Mouse (Mus musculus): ENCODE data around the gene Flt1. TPM values are rescaled to one million over a fixed set of nuclear protein-coding genes. Genes with fewer than 3 reads are reported as not detected.
A peak's percentile ranks its signal among the peaks of the same experiment; 100 is the strongest.

Gene Flt1
- polyA plus RNA-seq, 1 experiment from 2014 or later: 20.4 TPM

DNA sequence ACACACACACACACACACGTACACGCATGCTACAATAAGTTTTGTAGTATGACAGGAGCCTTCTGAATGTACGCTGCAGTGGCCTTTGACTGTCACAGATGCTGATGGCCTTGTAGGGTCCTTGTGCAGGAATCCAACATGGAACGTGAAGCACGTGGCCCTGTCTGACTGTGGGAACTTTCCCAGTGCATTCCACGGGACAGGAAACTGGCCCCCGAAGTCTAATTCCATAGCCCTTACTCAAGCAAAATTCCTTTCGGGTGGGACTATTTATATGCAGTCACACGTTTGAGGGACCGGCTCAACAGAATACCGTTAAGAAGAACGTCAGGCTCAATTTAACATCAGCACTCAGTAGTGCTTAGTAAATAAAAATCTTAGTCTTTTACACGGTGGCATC lies 119.1 kb downstream of the Flt1 start:
- H3K9me3 ChIP-seq (replicated peaks; ENCODE audit: control insufficient read depth, low read length): no peaks in the 10 kb centered on the region
- H3K4me2 ChIP-seq: no peak overlapping the region
- H3K9ac ChIP-seq (ENCODE audit: low read depth, low read length): no peak overlapping the region
- H3K27ac ChIP-seq (ENCODE audit: low read depth, low read length): no peak overlapping the region
- no peaks in the 10 kb centered on the region for H3K36me3 ChIP-seq (ENCODE audit: control insufficient read depth, insufficient read depth, low read length)
- WGBS (ENCODE audit: insufficient replicate concordance): 54% methylated on average over 13 of the region's 13 CpGs
- ATAC-seq (replicated peaks; ENCODE audit: insufficient number of reproducible peaks, low FRiP score, low TSS enrichment): no peak
- peaks cover 13% of the 10 kb centered on the region for H3K4me1 ChIP-seq (ENCODE audit: control insufficient read depth, insufficient read depth, low read length)
- no peaks in the 10 kb centered on the region for H3K27me3 ChIP-seq (ENCODE audit: control insufficient read depth, insufficient read depth, low read length)
- H3K4me3 ChIP-seq (ENCODE audit: low read depth, low read length): no peak overlapping the region

DNA sequence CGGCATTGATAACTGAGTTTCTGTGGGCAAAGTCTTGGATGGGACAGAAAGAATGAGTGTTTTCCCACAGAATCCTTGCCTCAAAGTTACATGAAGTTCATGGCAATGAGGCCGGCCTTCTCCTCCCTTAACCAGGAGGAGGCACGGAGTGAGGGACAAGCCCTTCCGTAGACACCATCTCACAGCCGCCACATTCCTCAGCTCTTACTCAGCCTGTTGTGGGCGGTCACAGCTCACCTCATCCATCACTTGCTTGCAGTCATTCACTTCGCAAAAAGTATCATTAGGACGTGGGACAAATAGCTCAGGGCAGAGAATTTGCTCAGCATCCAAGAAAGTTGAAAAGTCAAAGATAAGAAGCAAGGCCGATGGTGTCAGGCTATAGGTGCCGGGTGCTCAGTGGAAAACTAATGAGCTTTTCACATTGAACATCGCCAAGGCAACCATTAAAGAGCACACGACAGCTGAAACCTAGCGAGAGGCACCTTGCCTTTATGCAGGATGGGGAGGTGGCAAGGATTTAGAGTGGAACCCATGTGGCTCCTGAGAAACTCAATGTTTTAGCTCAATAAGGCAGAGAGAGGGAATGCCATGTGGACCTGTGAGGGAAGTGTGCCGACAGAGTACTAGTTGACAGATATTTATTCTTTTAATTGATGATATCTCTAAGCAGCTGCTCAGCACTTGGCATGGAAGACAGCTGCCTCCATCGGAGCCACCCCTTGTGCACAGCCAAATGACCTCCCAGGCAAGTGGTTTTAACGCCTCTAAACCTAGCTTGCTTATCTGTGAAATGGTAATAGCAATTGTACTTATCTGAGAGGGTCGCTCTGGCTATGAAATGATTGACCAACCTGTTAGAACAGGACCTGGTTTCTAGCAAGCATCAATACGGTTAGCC lies 124.1 kb downstream of the Flt1 start:
- peaks cover 7% of the 10 kb centered on the region for H3K4me1 ChIP-seq (ENCODE audit: control insufficient read depth, insufficient read depth, low read length)
- no peak overlapping the region for H3K27ac ChIP-seq (ENCODE audit: low read depth, low read length)
- no peak overlapping the region for H3K4me3 ChIP-seq (ENCODE audit: low read depth, low read length)
- H3K36me3 ChIP-seq (ENCODE audit: control insufficient read depth, insufficient read depth, low read length): no peaks in the 10 kb centered on the region
- no peaks in the 10 kb centered on the region for H3K27me3 ChIP-seq (ENCODE audit: control insufficient read depth, insufficient read depth, low read length)
- ATAC-seq (replicated peaks; ENCODE audit: insufficient number of reproducible peaks, low FRiP score, low TSS enrichment): no peak
- 38% methylated on average over 18 of the region's 18 CpGs for WGBS (ENCODE audit: insufficient replicate concordance)
- H3K9ac ChIP-seq (ENCODE audit: low read depth, low read length): no peak overlapping the region
- H3K4me2 ChIP-seq: no peak overlapping the region
- no peaks in the 10 kb centered on the region for H3K9me3 ChIP-seq (replicated peaks; ENCODE audit: control insufficient read depth, low read length)

- no peak overlapping the region for H3K9ac ChIP-seq (ENCODE audit: low read depth, low read length)
Measured at GRCm38 (mm10) chr5:147597825-147598224, 128.0 kb downstream of the Flt1 start.

GRCm38 (mm10) chr5:147589814-147590213 lies 136.0 kb downstream of the Flt1 start:
- 50% methylated on average over 12 of the region's 12 CpGs for WGBS (ENCODE audit: insufficient replicate concordance)
- no peaks in the 10 kb centered on the region; the same call in 1 of the 2 replicates for H3K4me1 ChIP-seq (ENCODE audit: control insufficient read depth, insufficient read depth, low read length)
- H3K27me3 ChIP-seq (ENCODE audit: control insufficient read depth, insufficient read depth, low read length): no peaks in the 10 kb centered on the region
- H3K9me3 ChIP-seq (replicated peaks; ENCODE audit: control insufficient read depth, low read length): peaks cover 3% of the 10 kb centered on the region; the same call in 1 of the 2 replicates
- H3K9ac ChIP-seq (ENCODE audit: low read depth, low read length): no peak overlapping the region
- ATAC-seq (replicated peaks; ENCODE audit: insufficient number of reproducible peaks, low FRiP score, low TSS enrichment): peak; percentile 69; the same call in 1 of the 2 replicates
- H3K4me3 ChIP-seq (ENCODE audit: low read depth, low read length): no peak overlapping the region
- no peak overlapping the region for H3K4me2 ChIP-seq
- H3K36me3 ChIP-seq (ENCODE audit: control insufficient read depth, insufficient read depth, low read length): no peaks in the 10 kb centered on the region; the same call in 1 of the 2 replicates
- peak overlapping the region; percentile 85 for H3K27ac ChIP-seq (ENCODE audit: low read depth, low read length)

More at GRCm38 (mm10) chr5:147597825-147598224, 128.0 kb downstream of the Flt1 start:
- no peaks in the 10 kb centered on the region for H3K27me3 ChIP-seq (ENCODE audit: control insufficient read depth, insufficient read depth, low read length)
- no peak overlapping the region for H3K27ac ChIP-seq (ENCODE audit: low read depth, low read length)
- peaks cover 7% of the 10 kb centered on the region for H3K4me1 ChIP-seq (ENCODE audit: control insufficient read depth, insufficient read depth, low read length)
- H3K9me3 ChIP-seq (replicated peaks; ENCODE audit: control insufficient read depth, low read length): peaks cover 3% of the 10 kb centered on the region; the same call in 1 of the 2 replicates
- H3K36me3 ChIP-seq (ENCODE audit: control insufficient read depth, insufficient read depth, low read length): no peaks in the 10 kb centered on the region
- no peak for ATAC-seq (replicated peaks; ENCODE audit: insufficient number of reproducible peaks, low FRiP score, low TSS enrichment)
- WGBS (ENCODE audit: insufficient replicate concordance): 75% methylated on average over 16 of the region's 16 CpGs
- H3K4me2 ChIP-seq: no peak overlapping the region
- H3K4me3 ChIP-seq (ENCODE audit: low read depth, low read length): no peak overlapping the region

- Histone ChIP-seq H3K27me3 (ENCODE audit: control insufficient read depth, insufficient read depth, low read length) (no peaks in the 10 kb centered on the region), H3K4me2 (no peak overlapping the region), H3K27ac (ENCODE audit: low read depth, low read length) (no peak overlapping the region), H3K4me1 (ENCODE audit: control insufficient read depth, insufficient read depth, low read length) (no peaks in the 10 kb centered on the region; the same call in 1 of the 2 replicates), H3K36me3 (ENCODE audit: control insufficient read depth, insufficient read depth, low read length) (no peaks in the 10 kb centered on the region), H3K4me3 (ENCODE audit: low read depth, low read length) (no peak overlapping the region), H3K9me3 (replicated peaks; ENCODE audit: control insufficient read depth, low read length) (no peaks in the 10 kb centered on the region), H3K9ac (ENCODE audit: low read depth, low read length) (no peak overlapping the region)
- 74% methylated on average over 1 of the region's 1 CpGs for WGBS (ENCODE audit: insufficient replicate concordance)
- ATAC-seq (replicated peaks; ENCODE audit: insufficient number of reproducible peaks, low FRiP score, low TSS enrichment): no peak
Measured at GRCm38 (mm10) chr5:147585070-147585469, 140.7 kb downstream of the Flt1 start.

DNA sequence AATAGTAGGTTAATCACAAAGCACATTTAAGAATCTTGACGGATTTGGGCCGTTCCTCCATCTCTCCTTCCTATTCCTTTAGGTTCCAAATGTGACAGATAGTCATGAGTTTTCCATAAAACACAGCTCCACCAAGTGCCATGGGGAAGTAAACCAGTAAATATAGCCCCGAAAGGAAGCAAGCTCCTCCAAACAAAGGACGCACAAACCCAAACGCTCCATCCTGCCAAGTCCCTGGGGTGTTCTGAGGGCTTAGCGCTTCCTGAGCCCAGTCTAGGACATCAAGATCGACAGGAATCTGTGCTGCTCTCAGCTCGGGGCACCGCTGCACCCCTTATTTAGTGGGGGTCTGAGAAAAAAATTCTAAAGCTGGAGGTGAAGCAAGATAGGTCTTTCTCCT lies 141.2 kb downstream of the Flt1 start:
- H3K9ac ChIP-seq (ENCODE audit: low read depth, low read length): no peak overlapping the region
- no peaks in the 10 kb centered on the region for H3K4me1 ChIP-seq (ENCODE audit: control insufficient read depth, insufficient read depth, low read length)
- no peaks in the 10 kb centered on the region for H3K9me3 ChIP-seq (replicated peaks; ENCODE audit: control insufficient read depth, low read length)
- H3K27ac ChIP-seq (ENCODE audit: low read depth, low read length): no peak overlapping the region
- H3K27me3 ChIP-seq (ENCODE audit: control insufficient read depth, insufficient read depth, low read length): no peaks in the 10 kb centered on the region
- whole genome bisulfite sequencing (ENCODE audit: insufficient replicate concordance): 64% methylated on average over 9 of the region's 9 CpGs
- H3K36me3 ChIP-seq (ENCODE audit: control insufficient read depth, insufficient read depth, low read length): no peaks in the 10 kb centered on the region
- no peak overlapping the region for H3K4me2 ChIP-seq
- no peak for ATAC-seq (replicated peaks; ENCODE audit: insufficient number of reproducible peaks, low FRiP score, low TSS enrichment)
- H3K4me3 ChIP-seq (ENCODE audit: low read depth, low read length): no peak overlapping the region

DNA sequence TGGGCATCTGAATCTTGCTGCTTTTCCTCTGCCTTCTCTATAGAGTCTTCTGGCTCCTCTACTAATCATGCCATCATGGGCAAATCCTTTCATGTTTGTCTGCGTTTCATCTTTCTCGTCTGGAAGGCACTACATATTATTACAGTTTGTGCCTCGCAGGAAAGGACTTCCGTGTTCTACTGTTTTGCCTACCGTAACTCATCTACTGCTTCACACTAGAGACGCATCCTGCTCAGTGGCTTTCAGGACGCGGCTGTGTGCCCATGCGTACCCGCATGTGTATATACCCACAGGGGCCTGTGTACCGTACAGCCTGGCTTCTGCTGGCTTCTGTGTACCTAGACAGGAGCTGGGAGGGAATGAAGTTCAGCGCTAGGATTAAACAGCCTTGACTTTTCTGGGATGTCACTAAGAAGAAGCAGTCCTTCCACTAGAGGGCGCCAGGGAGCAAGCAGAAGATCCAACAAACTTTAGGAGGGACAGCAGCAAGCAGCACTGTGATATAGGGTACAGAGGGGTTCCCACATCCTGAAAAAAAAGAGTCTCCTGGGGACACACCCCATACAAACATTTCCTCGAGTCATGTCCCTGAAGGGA lies 142.0 kb downstream of the Flt1 start:
- no peaks in the 10 kb centered on the region for H3K9me3 ChIP-seq (replicated peaks; ENCODE audit: control insufficient read depth, low read length)
- H3K4me3 ChIP-seq (ENCODE audit: low read depth, low read length): no peak overlapping the region
- 0 out of 2 replicates have a peak overlapping the region, but pooled peaks have one; percentile 20 for H3K4me2 ChIP-seq
- WGBS (ENCODE audit: insufficient replicate concordance): 34% methylated on average over 14 of the region's 14 CpGs
- no peak overlapping the region for H3K27ac ChIP-seq (ENCODE audit: low read depth, low read length)
- no peaks in the 10 kb centered on the region for H3K4me1 ChIP-seq (ENCODE audit: control insufficient read depth, insufficient read depth, low read length)
- H3K27me3 ChIP-seq (ENCODE audit: control insufficient read depth, insufficient read depth, low read length): no peaks in the 10 kb centered on the region
- no peaks in the 10 kb centered on the region for H3K36me3 ChIP-seq (ENCODE audit: control insufficient read depth, insufficient read depth, low read length)
- no peak for ATAC-seq (replicated peaks; ENCODE audit: insufficient number of reproducible peaks, low FRiP score, low TSS enrichment)
- H3K9ac ChIP-seq (ENCODE audit: low read depth, low read length): no peak overlapping the region

DNA sequence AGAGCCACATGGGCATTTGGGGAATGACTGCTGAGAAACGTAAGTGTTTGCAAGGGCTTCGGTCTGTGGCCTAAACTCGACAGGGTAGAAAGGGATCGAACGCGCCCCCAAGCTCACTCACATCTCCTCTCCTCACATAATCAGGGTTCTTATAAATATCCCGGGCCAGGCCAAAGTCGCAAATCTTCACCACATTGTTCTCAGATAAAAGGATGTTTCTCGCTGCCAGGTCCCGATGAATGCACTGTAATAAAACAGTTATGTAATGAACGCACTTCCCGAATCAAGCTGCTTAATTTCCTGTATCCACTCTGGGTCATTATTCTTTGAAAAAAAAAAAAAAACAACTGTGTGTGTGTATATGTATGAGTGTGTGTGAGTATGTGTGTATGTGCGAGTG lies 145.6 kb downstream of the Flt1 start:
- peaks cover 3% of the 10 kb centered on the region; the same call in 1 of the 2 replicates for H3K27me3 ChIP-seq (ENCODE audit: control insufficient read depth, insufficient read depth, low read length)
- H3K4me2 ChIP-seq: no peak overlapping the region
- H3K4me1 ChIP-seq (ENCODE audit: control insufficient read depth, insufficient read depth, low read length): no peaks in the 10 kb centered on the region
- no peak overlapping the region for H3K27ac ChIP-seq (ENCODE audit: low read depth, low read length)
- H3K9ac ChIP-seq (ENCODE audit: low read depth, low read length): no peak overlapping the region
- no peaks in the 10 kb centered on the region for H3K36me3 ChIP-seq (ENCODE audit: control insufficient read depth, insufficient read depth, low read length)
- H3K4me3 ChIP-seq (ENCODE audit: low read depth, low read length): no peak overlapping the region
- 83% methylated on average over 13 of the region's 13 CpGs for WGBS (ENCODE audit: insufficient replicate concordance)
- no peaks in the 10 kb centered on the region for H3K9me3 ChIP-seq (replicated peaks; ENCODE audit: control insufficient read depth, low read length)
- ATAC-seq (replicated peaks; ENCODE audit: insufficient number of reproducible peaks, low FRiP score, low TSS enrichment): no peak

Data from heart, embryonic 11.5 days (tissue).